ENCODE assay signal across 8 mouse cellular contexts in genomic region chr16:30310647-30311046, GRCm38 (mm10). TPM values are rescaled to one million over a fixed set of nuclear protein-coding genes. Genes with fewer than 3 reads are reported as not detected.
DNase-seq lines count a peak whose midpoint lies in the region; ATAC-seq and TF ChIP-seq lines count a peak whose summit lies in the region.

Gene Gp5 (minus strand): TSS chr16:30310779.

- TF ChIP-seq EP300 in heart, postnatal 0 days (IDR thresholded peaks at IDR 0.05; ENCODE audit: low read depth): no peak

- peak within 1 kb of the TSS; percentile 59 for H3K4me3 ChIP-seq in heart, postnatal 0 days (ENCODE audit: low read depth, low read length)
- peak within 1 kb of the TSS; percentile 66 for H3K4me3 ChIP-seq in bone marrow macrophage, adult 2 months (ENCODE audit: insufficient read depth, low read length)
- H3K4me3 ChIP-seq in hindbrain, embryonic 12.5 days: peak within 1 kb of the TSS; percentile 60
- H3K4me3 ChIP-seq in midbrain, embryonic 12.5 days: peak within 1 kb of the TSS; percentile 59

- H3K27ac ChIP-seq in heart, postnatal 0 days (ENCODE audit: low read depth): no peak within 1 kb of the TSS
- H3K27ac ChIP-seq in bone marrow macrophage, adult 2 months (ENCODE audit: insufficient read depth, low read depth, low read length): no peak within 1 kb of the TSS
- H3K27ac ChIP-seq in hindbrain, embryonic 12.5 days: no peak within 1 kb of the TSS
- no peak within 1 kb of the TSS for H3K27ac ChIP-seq in midbrain, embryonic 12.5 days (replicated peaks)

- 0 out of 2 replicates have a peak, but pooled peaks cover 8% of the 10 kb centered on the region for H3K36me3 ChIP-seq in heart, postnatal 0 days (replicated peaks; ENCODE audit: control insufficient read depth, insufficient read depth, low read length)
- peaks cover 3% of the 10 kb centered on the region; the same call in 1 of the 2 replicates for H3K36me3 ChIP-seq in hindbrain, embryonic 12.5 days
- 0 out of 2 replicates have a peak, but pooled peaks cover 2% of the 10 kb centered on the region for H3K36me3 ChIP-seq in midbrain, embryonic 12.5 days

- peaks cover 10% of the 10 kb centered on the region for H3K4me1 ChIP-seq in heart, postnatal 0 days (ENCODE audit: control insufficient read depth, insufficient read depth)
- no peaks in the 10 kb centered on the region for H3K4me1 ChIP-seq in bone marrow macrophage, adult 2 months (ENCODE audit: control insufficient read depth, insufficient read depth, low read length)
- H3K4me1 ChIP-seq in hindbrain, embryonic 12.5 days: peaks cover 20% of the 10 kb centered on the region
- H3K4me1 ChIP-seq in midbrain, embryonic 12.5 days: peaks cover 19% of the 10 kb centered on the region

- no peak within 1 kb of the TSS for H3K9ac ChIP-seq in heart, postnatal 0 days (replicated peaks; ENCODE audit: low read depth, low read length)
- H3K9ac ChIP-seq in hindbrain, embryonic 12.5 days: 0 out of 2 replicates have a peak within 1 kb of the TSS, but pooled peaks have one; percentile 59
- no peak within 1 kb of the TSS for H3K9ac ChIP-seq in midbrain, embryonic 12.5 days (replicated peaks)

- no peak for TF ChIP-seq POLR2A in bone marrow macrophage, adult 2 months (IDR thresholded peaks at IDR 0.05; ENCODE audit: borderline replicate concordance, low read depth, low read length)

- DNase-seq in heart, postnatal 0 days (ENCODE audit: low spot score): no peak
- DNase-seq in heart, postnatal 14 days: no peak
- no peak for DNase-seq in left cerebral cortex, postnatal 10 days (ENCODE audit: extremely low spot score in 1 of 2, low spot score in 2 of 2)
- DNase-seq in adrenal gland, postnatal 10 days: no peak
- no peak for DNase-seq in adrenal gland, postnatal 4 days (ENCODE audit: low spot score in 2 of 2)

- intact Hi-C loops in heart, postnatal 14 days (cut with DNase I): loop anchor here (10.0 kb wide), 1 partner anchor 576 kb away; no protein-coding TSS in a partner anchor
- intact Hi-C loops in left cerebral cortex, postnatal 10 days (cut with DNase I): loop anchor here (10.0 kb wide), 1 partner anchor 666 kb away; no protein-coding TSS in a partner anchor

- peaks cover 52% of the 10 kb centered on the region for H3K27me3 ChIP-seq in heart, postnatal 0 days (ENCODE audit: control insufficient read depth, insufficient read depth, low read length)
- peaks cover 62% of the 10 kb centered on the region for H3K27me3 ChIP-seq in hindbrain, embryonic 12.5 days
- H3K27me3 ChIP-seq in midbrain, embryonic 12.5 days: peaks cover 63% of the 10 kb centered on the region

- peak within 1 kb of the TSS; percentile 97 for H3K4me2 ChIP-seq in heart, postnatal 0 days (ENCODE audit: low read depth, low read length)
- H3K4me2 ChIP-seq in hindbrain, embryonic 12.5 days (replicated peaks): peak within 1 kb of the TSS; percentile 99
- H3K4me2 ChIP-seq in midbrain, embryonic 12.5 days (replicated peaks): peak within 1 kb of the TSS; percentile 99

- H3K9me3 ChIP-seq in heart, postnatal 0 days (replicated peaks; ENCODE audit: control insufficient read depth, low read length): no peaks in the 10 kb centered on the region
- no peaks in the 10 kb centered on the region for H3K9me3 ChIP-seq in hindbrain, embryonic 12.5 days (replicated peaks)
- H3K9me3 ChIP-seq in midbrain, embryonic 12.5 days: no peaks in the 10 kb centered on the region

- TF ChIP-seq CTCF in heart, postnatal 0 days (IDR thresholded peaks at IDR 0.05; ENCODE audit: low read depth): no peak
- no peak for TF ChIP-seq CTCF in bone marrow macrophage, adult 2 months (IDR thresholded peaks at IDR 0.05; ENCODE audit: low read depth, low read length)

- no peak for ATAC-seq in heart, postnatal 0 days (ENCODE audit: insufficient read depth, low read depth)
- ATAC-seq in hindbrain, embryonic 12.5 days (ENCODE audit: low FRiP score): no peak
- ATAC-seq in midbrain, embryonic 12.5 days (ENCODE audit: low FRiP score, low read depth): no peak

RNA-seq across cellular contexts. Expression of gene Gp5, which starts in this region (rescaled TPM):
- total RNA-seq in heart, postnatal 0 days (2014; rRNA removed; ENCODE audit: low replicate concordance): 0.53 TPM in 1 of 2 replicates, not detected in the other
- 0.19 and 0.36 TPM in 2 replicates for polyA plus RNA-seq in heart, postnatal 0 days (2015; fragmentation: Nextera tagmentation; extraction: Ambion mirVana)
- under 1 TPM; 0.33 to 0.39 TPM for total RNA-seq in heart, postnatal 14 days (2021)
- not detected in 2 replicates for polyA plus RNA-seq in bone marrow macrophage, adult 2 months (2012; ENCODE audit: insufficient read depth, insufficient read length, missing spikeins)
- polyA plus RNA-seq in hindbrain, embryonic 12.5 days (2016; fragmentation: Nextera tagmentation; extraction: Ambion mirVana): 1.4 and 1.6 TPM in 2 replicates
- 1.6 and 1.9 TPM in 2 replicates for polyA plus RNA-seq in midbrain, embryonic 12.5 days (2016; fragmentation: Nextera tagmentation; extraction: Ambion mirVana)
- 1 to 10 TPM in 1 of 2 experiments, under 1 TPM in 1; 0.77 to 1.4 TPM for total RNA-seq in left cerebral cortex, postnatal 10 days (2021)
- under 1 TPM; 0.51 to 0.73 TPM for total RNA-seq in adrenal gland, postnatal 10 days (2021)
- 1 to 10 TPM in 1 of 2 experiments, under 1 TPM in 1; 0.34 to 1.3 TPM for total RNA-seq in adrenal gland, postnatal 4 days (2021)
